Mouse (Mus musculus) CH12.LX (cell line): ENCODE measurements around the gene Dctn5. TPM values are rescaled to one million over a fixed set of nuclear protein-coding genes. Genes with fewer than 3 reads are reported as not detected.

Experiments
- DNase-seq: peaks from one replicate; pipeline ENCODE4 v3.0.0-alpha.2; 2013; ENCODE audit errors: extremely low read depth
- H3K27ac ChIP-seq: 2 replicates; pipeline ENCODE4 v1.5.1; 2012; ENCODE audit warnings: low read depth, mild to moderate bottlenecking, control low read depth, moderate library complexity; ENCODE audit not compliant: insufficient read depth
- H3K27me3 ChIP-seq: replicated peaks from 2 replicates; pipeline ENCODE3; 2012; ENCODE audit warnings: inconsistent platforms
- H3K36me3 ChIP-seq, 2 experiments: replicated peaks in 1 of 2; 2 replicates each; pipeline versions ENCODE3 to v1.6.1; 2012; ENCODE audit warnings: inconsistent platforms in 1 of 2, low read length in 1 of 2, mild to moderate bottlenecking in 1 of 2, mixed read lengths in 1 of 2, moderate library complexity in 1 of 2; ENCODE audit not compliant: control insufficient read depth in 1 of 2, insufficient read depth in 1 of 2
- H3K4me1 ChIP-seq, 2 experiments: 2 replicates each; pipeline ENCODE4 v1.6.1; 2012; ENCODE audit warnings: inconsistent platforms in 1 of 2, moderate library complexity in 1 of 2; ENCODE audit not compliant: insufficient read depth in 2 of 2, control insufficient read depth in 1 of 2
- H3K4me2 ChIP-seq: 2 replicates; pipeline ENCODE4 v1.6.1; 2012; ENCODE audit warnings: low read depth, mild to moderate bottlenecking, control low read depth; ENCODE audit not compliant: poor library complexity, insufficient read depth, severe bottlenecking
- H3K4me3 ChIP-seq, 3 experiments: fragments of 150-350 bp in 1 of 3; sonication (generic) in 1 of 3; replicated peaks in 1 of 3; 2 replicates each; pipeline versions ENCODE3 to v1.5.1; 2011 to 2012; ENCODE audit warnings: low read depth in 2 of 3, low read length in 2 of 3, mild to moderate bottlenecking in 2 of 3, moderate library complexity in 2 of 3, control low read depth in 1 of 3, improper control_type of control experiment in 1 of 3, inconsistent platforms in 1 of 3, mixed read lengths in 1 of 3; ENCODE audit not compliant: poor library complexity in 1 of 3
- H3K79me2 ChIP-seq: replicated peaks from 2 replicates; pipeline ENCODE4 v1.6.1; 2012; ENCODE audit warnings: mild to moderate bottlenecking, moderate library complexity; ENCODE audit not compliant: control insufficient read depth, poor library complexity, insufficient read depth, severe bottlenecking; ENCODE audit errors: extremely low read depth
- H3K9ac ChIP-seq: 2 replicates; pipeline ENCODE4 v1.6.1; 2012; ENCODE audit warnings: low read depth, mild to moderate bottlenecking, control low read depth, moderate library complexity; ENCODE audit not compliant: insufficient read depth
- H3K9me3 ChIP-seq: replicated peaks from 2 replicates; pipeline ENCODE3; 2012; ENCODE audit warnings: low read length, inconsistent platforms, mixed read lengths
- CHD2 ChIP-seq: IDR thresholded peaks from 2 replicates; pipeline ENCODE4 v1.6.1; 2011; ENCODE audit warnings: low read length, improper control_type of control experiment
- ELF1 ChIP-seq: IDR thresholded peaks from 2 replicates; pipeline ENCODE4 v1.6.1; 2014; ENCODE audit warnings: low read depth, mild to moderate bottlenecking, inconsistent platforms, low read length, improper control_type of control experiment
- GABPA ChIP-seq: IDR thresholded peaks from 2 replicates; pipeline ENCODE4 v1.6.1; 2012; ENCODE audit warnings: low read depth, low read length, improper control_type of control experiment, inconsistent platforms; ENCODE audit not compliant: insufficient replicate concordance
- IRF4 ChIP-seq: IDR thresholded peaks from 2 replicates; pipeline ENCODE4 v1.6.1; 2014; ENCODE audit warnings: low read depth, mild to moderate bottlenecking, inconsistent platforms, low read length, improper control_type of control experiment
- KAT2A ChIP-seq: IDR thresholded peaks from 2 replicates; pipeline ENCODE4 v1.6.1; 2012; ENCODE audit warnings: low read length, improper control_type of control experiment, inconsistent platforms; ENCODE audit not compliant: insufficient replicate concordance
- MAX ChIP-seq: IDR thresholded peaks from 2 replicates; pipeline ENCODE4 v1.6.1; 2011; ENCODE audit warnings: low read length, improper control_type of control experiment
- MAZ ChIP-seq: IDR thresholded peaks from 2 replicates; pipeline ENCODE4 v1.6.1; 2012; ENCODE audit warnings: low read depth, mild to moderate bottlenecking, inconsistent platforms, low read length, improper control_type of control experiment, moderate library complexity
- MEF2A ChIP-seq: IDR thresholded peaks from 2 replicates; pipeline ENCODE4 v1.6.1; 2014; ENCODE audit warnings: low read depth, mild to moderate bottlenecking, inconsistent platforms, low read length, improper control_type of control experiment, borderline replicate concordance
- MXI1 ChIP-seq: IDR thresholded peaks from 2 replicates; pipeline ENCODE4 v1.6.1; 2011; ENCODE audit warnings: mild to moderate bottlenecking, low read depth, low read length, improper control_type of control experiment
- MYC ChIP-seq: IDR thresholded peaks from 2 replicates; pipeline ENCODE4 v1.6.1; 2011; ENCODE audit warnings: low read depth, mild to moderate bottlenecking, improper control_type of control experiment, low read length
- NELFE ChIP-seq: IDR thresholded peaks from 2 replicates; pipeline ENCODE4 v1.6.1; 2011; ENCODE audit warnings: low read depth, low read length, improper control_type of control experiment
- NRF1 ChIP-seq: IDR thresholded peaks from 2 replicates; pipeline ENCODE4 v1.6.1; 2014; ENCODE audit warnings: low read depth, mild to moderate bottlenecking, inconsistent platforms, low read length, improper control_type of control experiment, moderate library complexity
- POLR2AphosphoS2 ChIP-seq: IDR thresholded peaks from 2 replicates; pipeline ENCODE4 v1.6.1; 2011; ENCODE audit warnings: low read depth, low read length, improper control_type of control experiment
- RAD21 ChIP-seq: IDR thresholded peaks from 2 replicates; pipeline ENCODE4 v1.6.1; 2011; ENCODE audit warnings: low read depth, mild to moderate bottlenecking, low read length, improper control_type of control experiment, moderate library complexity
- RCOR1 ChIP-seq: conservative IDR thresholded peaks from 2 replicates; pipeline ENCODE4 v1.6.1; 2012; ENCODE audit warnings: low read depth, mild to moderate bottlenecking, inconsistent platforms, low read length, improper control_type of control experiment
- TBP ChIP-seq: conservative IDR thresholded peaks from 2 replicates; pipeline ENCODE4 v1.6.1; 2011; ENCODE audit warnings: low read depth, low read length, improper control_type of control experiment
- USF1 ChIP-seq: IDR thresholded peaks from 2 replicates; pipeline ENCODE4 v1.6.1; 2014; ENCODE audit warnings: low read depth, mild to moderate bottlenecking, inconsistent platforms, low read length, improper control_type of control experiment
- ZC3H11A ChIP-seq: IDR thresholded peaks from 2 replicates; pipeline ENCODE4 v1.6.1; 2012; ENCODE audit warnings: low read depth, mild to moderate bottlenecking, inconsistent platforms, low read length, improper control_type of control experiment
- ZKSCAN1 ChIP-seq: IDR thresholded peaks from 2 replicates; pipeline ENCODE4 v1.6.1; 2012; ENCODE audit warnings: low read depth, inconsistent platforms, low read length, improper control_type of control experiment, borderline replicate concordance
- ZNF384 ChIP-seq: IDR thresholded peaks from 2 replicates; pipeline ENCODE4 v1.6.1; 2012; ENCODE audit warnings: low read depth, low read length, improper control_type of control experiment, inconsistent platforms
- dilution Hi-C: fragments of 300-500 bp; cut with MboI; formaldehyde crosslinking; loops from 2 replicates; pipeline ENCODE4 v1.14.3; 2020; ENCODE audit warnings: low sequenced_read_pairs; ENCODE audit not compliant: extremely low pct_unique_long_range_greater_than_20kb, extremely low pct_ligation_motif_present
- in situ Hi-C: fragments of 300-500 bp; cut with MboI; formaldehyde crosslinking; loops from 3 replicates; pipeline ENCODE4 v1.14.3; 2019; ENCODE audit warnings: low sequenced_read_pairs, low pct_ligation_motif_present, low pct_unique_long_range_greater_than_20kb, mixed read lengths
- polyA plus RNA-seq: library from polyadenylated mRNA; unstranded; fragments of >175 nt; gene quantifications from 2 replicates; pipeline ENCODE4 v1.2.1, GENCODE M21; 2012; ENCODE audit warnings: low read depth; ENCODE audit not compliant: insufficient read length
- total RNA-seq, 2 experiments: library from RNA; depleted of rRNA; stranded (reverse); fragments of 300-350 nt in 1 of 2; fragments of >200 nt in 1 of 2; gene quantifications; 2 replicates each; pipeline ENCODE4 v1.2.3; 2012 to 2014

Gene Dctn5
- total and polyA plus RNA-seq, 3 experiments: 56.5 to 74.7 (median 62.7) TPM

DNA sequence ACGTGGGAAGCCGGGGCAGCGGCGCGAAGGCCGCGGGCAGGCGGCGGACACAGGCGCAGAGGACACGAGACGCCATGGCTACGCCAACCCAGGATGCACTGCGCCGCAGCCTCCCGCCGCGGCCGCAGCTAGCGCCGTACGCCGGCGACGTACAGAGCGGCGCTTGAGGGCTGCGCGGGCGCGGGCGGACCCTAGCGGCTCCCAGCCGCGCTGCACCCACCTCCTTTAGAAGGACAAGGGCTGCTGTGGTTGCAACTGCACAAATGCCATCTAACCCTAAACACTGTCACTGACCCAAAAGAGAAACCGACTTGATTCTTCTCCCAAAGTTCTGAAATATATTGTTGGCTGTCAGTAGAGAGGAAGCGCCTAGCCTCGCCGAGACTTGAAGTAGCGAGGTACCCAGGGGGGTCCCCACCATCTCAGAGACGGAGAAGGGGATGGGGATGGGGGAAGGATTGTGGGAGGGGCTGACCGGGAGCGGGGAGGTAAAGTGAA lies 31.0 kb upstream of the Dctn5 start, which contains the start of gene Ndufab1 (continued):
- TF ChIP-seq MEF2A: peak; percentile 53; the same call in 1 of the 2 replicates
- TF ChIP-seq TBP: peak; percentile 44; the same call in 1 of the 2 replicates
- TF ChIP-seq KAT2A: peak; percentile 83; the same call in 1 of the 2 replicates
- TF ChIP-seq NRF1: peak; percentile 77
- TF ChIP-seq ELF1: peak; percentile 68; the same call in 1 of the 2 replicates
- TF ChIP-seq RAD21: peak; percentile 23

DNA sequence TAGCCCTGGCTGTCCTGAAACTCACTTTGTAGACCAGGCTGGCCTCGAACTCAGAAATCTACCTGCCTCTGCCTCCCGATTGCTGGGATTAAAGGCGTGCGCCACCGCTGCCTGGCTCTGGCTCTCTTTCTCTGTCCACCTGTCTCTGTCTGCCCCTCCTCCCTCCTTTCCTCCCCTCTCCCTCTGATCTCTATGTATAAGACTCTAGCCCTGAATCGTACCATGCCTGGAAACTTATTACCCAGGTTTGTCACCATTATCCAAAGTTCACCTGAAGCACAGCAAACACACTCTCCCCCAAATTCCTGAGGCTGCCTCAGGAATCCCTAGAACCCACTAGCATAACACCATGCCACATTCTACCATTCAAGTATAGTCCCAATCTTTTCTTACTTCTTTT lies 24.6 kb upstream of the Dctn5 start:
- Histone ChIP-seq H3K4me3 (no peak overlapping the region), H3K4me1 (no peaks in the 10 kb centered on the region), H3K9ac (no peak overlapping the region), H3K79me2 (no peaks in the 10 kb centered on the region), H3K36me3 (peaks cover 32 to 62% of the 10 kb centered on the region in 2 experiments), H3K4me2 (no peak overlapping the region), H3K9me3 (no peaks in the 10 kb centered on the region), H3K27ac (no peak overlapping the region), H3K27me3 (no peaks in the 10 kb centered on the region)
- dilution Hi-C loops: no loop called here
- no peak for TF ChIP-seq USF1
- TF ChIP-seq IRF4: no peak
- no peak for TF ChIP-seq ZC3H11A
- no peak for TF ChIP-seq ZKSCAN1
- TF ChIP-seq MAX: no peak
- no peak for TF ChIP-seq RAD21
- TF ChIP-seq POLR2AphosphoS2: no peak
- no peak for TF ChIP-seq MAZ
- TF ChIP-seq GABPA: no peak
- TF ChIP-seq MXI1: no peak
- TF ChIP-seq RCOR1: no peak
- TF ChIP-seq NELFE: no peak
- no peak for TF ChIP-seq MYC
- TF ChIP-seq MEF2A: no peak
- TF ChIP-seq ZNF384: no peak
- no peak for TF ChIP-seq CHD2
- TF ChIP-seq TBP: no peak
- DNase-seq: no peak
- in situ Hi-C loops: no loop called here
